Comparison of ENCODE assay signal across 34 mouse cellular contexts in the genomic region with DNA sequence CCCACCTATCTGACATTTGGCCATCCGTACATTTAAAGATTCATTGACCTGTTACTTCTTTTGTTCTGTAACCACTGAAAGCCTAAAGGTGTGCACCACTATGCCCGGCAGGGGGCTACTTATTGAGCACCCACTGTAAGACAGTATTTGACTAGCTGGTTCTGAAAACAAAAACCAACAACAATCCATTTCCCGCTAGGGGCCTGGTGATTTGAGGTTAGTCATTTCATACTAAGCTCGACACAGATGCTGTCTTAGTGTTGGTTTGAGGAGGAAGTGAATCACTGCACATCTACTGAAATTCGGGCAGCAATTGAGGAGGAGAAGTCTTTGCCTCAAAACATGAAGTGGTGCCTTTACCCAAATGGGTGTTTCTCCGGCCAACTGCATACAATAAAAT.
A peak's percentile ranks its signal among the peaks of the same experiment; 100 is the strongest.
DNase-seq lines count a peak whose midpoint lies in the region; ATAC-seq and TF ChIP-seq lines count a peak whose summit lies in the region.
"Had no signal": no experiment of that assay in that cellular context is flagged by ENCODE, and none has a peak within 500 bp of the region (broad histone marks: within the 10 kb centered on the region; RNA-seq: fewer than 3 reads in every experiment).

No protein-coding gene starts in this region.

- DNase-seq in gastrocnemius, adult 2 months, result no peak
- no peak for DNase-seq in gastrocnemius, postnatal 36 days
- peak; percentile 74 for DNase-seq in CH12.LX (ENCODE audit: extremely low read depth)
- peak; percentile 74 for DNase-seq in induced T-regulatory cell, adult 2 months (ENCODE audit: low read depth)
- DNase-seq in adrenal gland, postnatal 14 days, result no peak
- no peak for DNase-seq in stomach, postnatal 0 days (ENCODE audit: low spot score)
- DNase-seq in embryo, embryonic 9.5 days (ENCODE audit: extremely low spot score), result no peak
- DNase-seq: B cell, adult 2 months; cerebellum, adult 11 months; cerebellum, adult 9-10 months; forebrain, postnatal 0 days; gastrocnemius, postnatal 14 days; heart, adult 2 months; kidney, adult 8-10 months; kidney, postnatal 10 days; layer of hippocampus, adult 9-11 months; liver, embryonic 13.5 days; lung, adult 18-20 months had no signal

- TF ChIP-seq CTCF in gastrocnemius, adult 2 months (IDR thresholded peaks at IDR 0.05), result no peak
- TF ChIP-seq CTCF in CH12.LX (conservative IDR thresholded peaks at IDR 0.05 in 1 of 2, IDR thresholded peaks at IDR 0.05 in 1 of 2; ENCODE audit: low read depth in 2 of 2, low read length in 2 of 2), result peak; percentile 15 to 50; a peak in 2 of 4 replicates
- no peak for TF ChIP-seq CTCF in stomach, postnatal 0 days (IDR thresholded peaks at IDR 0.05; ENCODE audit: low read depth)

- peak; percentile 56 for TF ChIP-seq EP300 in CH12.LX (IDR thresholded peaks at IDR 0.05; ENCODE audit: low read length)
- no peak for TF ChIP-seq EP300 in stomach, postnatal 0 days (optimal IDR thresholded peaks at IDR 0.05)

- no peaks in the 10 kb centered on the region; the same call in 1 of the 2 replicates for H3K79me2 ChIP-seq in CH12.LX (replicated peaks; ENCODE audit: control insufficient read depth, extremely low read depth, insufficient read depth, poor library complexity, severe bottlenecking)

- peak; percentile 52; the same call in 1 of the 2 replicates for ATAC-seq in monocyte, adult 5-6 weeks (replicated peaks; ENCODE audit: insufficient number of reproducible peaks, low FRiP score, low TSS enrichment, poor library complexity, severe bottlenecking)
- ATAC-seq in stomach, postnatal 0 days (ENCODE audit: low FRiP score, low TSS enrichment), result no peak
- ATAC-seq: forebrain, postnatal 0 days; lung, postnatal 0 days; midbrain, embryonic 16.5 days; Patski had no signal

- H3K4me3 ChIP-seq in gastrocnemius, adult 2 months, result no peak overlapping the region
- H3K4me3 ChIP-seq in CH12.LX (replicated peaks in 1 of 3; ENCODE audit: low read depth in 2 of 3, low read length in 2 of 3, poor library complexity in 1 of 3), result no peak overlapping the region
- H3K4me3 ChIP-seq in stomach, postnatal 0 days (ENCODE audit: low read depth, low read length), result no peak overlapping the region
- H3K4me3 ChIP-seq: embryonic facial prominence, embryonic 10.5 days; embryonic facial prominence, embryonic 15.5 days; forebrain, embryonic 12.5 days; heart, adult 2 months; heart, embryonic 13.5 days; hindbrain, embryonic 10.5 days; hindbrain, embryonic 15.5 days; intestine, embryonic 15.5 days; limb, embryonic 10.5 days; limb, embryonic 15.5 days; liver, embryonic 13.5 days; myocyte; neural tube, embryonic 12.5 days had no signal

- WGBS in stomach, postnatal 0 days, result 86% methylated on average over 6 of the region's 6 CpGs

- peak; percentile 11 for TF ChIP-seq RAD21 in CH12.LX (IDR thresholded peaks at IDR 0.05; ENCODE audit: low read depth, low read length)

- no peaks in the 10 kb centered on the region for H3K9me3 ChIP-seq in CH12.LX (replicated peaks; ENCODE audit: low read length)
- no peaks in the 10 kb centered on the region for H3K9me3 ChIP-seq in stomach, postnatal 0 days (ENCODE audit: control insufficient read depth, low read length)
- H3K9me3 ChIP-seq: embryonic facial prominence, embryonic 10.5 days; embryonic facial prominence, embryonic 15.5 days; forebrain, embryonic 12.5 days; heart, embryonic 13.5 days; hindbrain, embryonic 10.5 days; hindbrain, embryonic 15.5 days; intestine, embryonic 15.5 days; limb, embryonic 10.5 days; limb, embryonic 15.5 days; liver, embryonic 13.5 days; neural tube, embryonic 12.5 days had no signal

- H3K27me3 ChIP-seq in CH12.LX (replicated peaks), result no peaks in the 10 kb centered on the region
- H3K27me3 ChIP-seq in stomach, postnatal 0 days (ENCODE audit: control insufficient read depth, insufficient read depth, low read length), result no peaks in the 10 kb centered on the region
- H3K27me3 ChIP-seq: embryonic facial prominence, embryonic 15.5 days; forebrain, embryonic 12.5 days; heart, embryonic 13.5 days; hindbrain, embryonic 15.5 days; intestine, embryonic 15.5 days; limb, embryonic 15.5 days; liver, embryonic 13.5 days; neural tube, embryonic 12.5 days; Patski had no signal

- no peak overlapping the region for H3K9ac ChIP-seq in CH12.LX (ENCODE audit: insufficient read depth, low read depth)
- H3K9ac ChIP-seq in stomach, postnatal 0 days (ENCODE audit: low read length), result no peak overlapping the region
- H3K9ac ChIP-seq: embryonic facial prominence, embryonic 15.5 days; forebrain, embryonic 12.5 days; forebrain, postnatal 0 days; heart, embryonic 13.5 days; hindbrain, embryonic 15.5 days; intestine, embryonic 15.5 days; limb, embryonic 15.5 days; liver, embryonic 13.5 days; neural tube, embryonic 12.5 days had no signal

- no peak overlapping the region for H3K4me2 ChIP-seq in CH12.LX (ENCODE audit: insufficient read depth, low read depth, poor library complexity, severe bottlenecking)
- no peak overlapping the region for H3K4me2 ChIP-seq in stomach, postnatal 0 days (replicated peaks; ENCODE audit: low read depth)
- H3K4me2 ChIP-seq: embryonic facial prominence, embryonic 15.5 days; forebrain, embryonic 12.5 days; heart, embryonic 13.5 days; hindbrain, embryonic 15.5 days; intestine, embryonic 15.5 days; limb, embryonic 15.5 days; liver, embryonic 13.5 days; midbrain, embryonic 11.5 days; neural tube, embryonic 12.5 days had no signal

- dilution Hi-C loops in CH12.LX (cut with MboI; ENCODE audit: extremely low pct_ligation_motif_present, extremely low pct_unique_long_range_greater_than_20kb, low sequenced_read_pairs), result no loop called here

- TF ChIP-seq POLR2A in CH12.LX (IDR thresholded peaks at IDR 0.05; ENCODE audit: low read depth, low read length), result no peak

- peaks cover 6 to 32% of the 10 kb centered on the region in 2 experiments for H3K36me3 ChIP-seq in CH12.LX (replicated peaks in 1 of 2; ENCODE audit: control insufficient read depth in 1 of 2, insufficient read depth in 1 of 2, low read length in 1 of 2)
- H3K36me3 ChIP-seq in stomach, postnatal 0 days (ENCODE audit: control insufficient read depth, insufficient read depth, low read length), result no peaks in the 10 kb centered on the region
- H3K36me3 ChIP-seq: embryonic facial prominence, embryonic 10.5 days; embryonic facial prominence, embryonic 15.5 days; forebrain, embryonic 12.5 days; heart, embryonic 13.5 days; hindbrain, embryonic 10.5 days; hindbrain, embryonic 15.5 days; intestine, embryonic 15.5 days; limb, embryonic 10.5 days; limb, embryonic 15.5 days; liver, embryonic 13.5 days; neural tube, embryonic 12.5 days had no signal

- intact Hi-C loops in gastrocnemius, adult 2 months (cut with DNase I), result no loop called here
- intact Hi-C loops in gastrocnemius, postnatal 36 days (cut with DNase I), result no loop called here

- peak overlapping the region; percentile 43 for H3K27ac ChIP-seq in gastrocnemius, adult 2 months
- H3K27ac ChIP-seq in CH12.LX (ENCODE audit: insufficient read depth, low read depth), result no peak overlapping the region
- no peak overlapping the region for H3K27ac ChIP-seq in stomach, postnatal 0 days (replicated peaks)
- H3K27ac ChIP-seq: embryonic facial prominence, embryonic 10.5 days; embryonic facial prominence, embryonic 15.5 days; forebrain, embryonic 12.5 days; heart, embryonic 13.5 days; hindbrain, embryonic 10.5 days; hindbrain, embryonic 15.5 days; intestine, embryonic 15.5 days; limb, embryonic 10.5 days; limb, embryonic 15.5 days; liver, embryonic 13.5 days; neural tube, embryonic 12.5 days had no signal

- H3K4me1 ChIP-seq in CH12.LX (ENCODE audit: control insufficient read depth in 1 of 2, insufficient read depth in 2 of 2), result peaks cover 27 to 61% of the 10 kb centered on the region in 2 experiments
- H3K4me1 ChIP-seq in stomach, postnatal 0 days (replicated peaks; ENCODE audit: control insufficient read depth, insufficient read depth), result peaks cover 8% of the 10 kb centered on the region; the same call in 1 of the 2 replicates
- H3K4me1 ChIP-seq: embryonic facial prominence, embryonic 10.5 days; forebrain, embryonic 12.5 days; hindbrain, embryonic 10.5 days; intestine, embryonic 15.5 days; limb, embryonic 10.5 days; neural tube, embryonic 12.5 days had no signal

- in situ Hi-C loops in CH12.LX (cut with MboI; ENCODE audit: low pct_ligation_motif_present, low pct_unique_long_range_greater_than_20kb, low sequenced_read_pairs), result no loop called here

TF ChIP-seq in CH12.LX, 34 proteins besides CTCF, POLR2A, EP300 and RAD21:
- TF ChIP-seq JUN (IDR thresholded peaks at IDR 0.05; ENCODE audit: insufficient read depth, low read depth, low read length), result 0 out of 2 replicates have a peak, but pooled peaks have one; percentile 16
- no peak for TF ChIP-seq MXI1 (IDR thresholded peaks at IDR 0.05; ENCODE audit: low read depth, low read length)
- TF ChIP-seq IRF4 (IDR thresholded peaks at IDR 0.05; ENCODE audit: low read depth, low read length), result peak; percentile 50

Comparison
In these comparisons a context has a peak if more than half of its experiments do, and no peak if none do; other contexts are left out.
1. DNase-seq: peak in CH12.LX (single experiment) and induced T-regulatory cell, adult 2 months (single experiment); none in gastrocnemius, adult 2 months (single experiment), gastrocnemius, postnatal 36 days (0 of 2), adrenal gland, postnatal 14 days (single experiment), stomach, postnatal 0 days (single experiment) and embryo, embryonic 9.5 days (single experiment).
2. CTCF ChIP-seq: peak in CH12.LX (2 of 2); none in gastrocnemius, adult 2 months (single experiment) and stomach, postnatal 0 days (single experiment).